Mouse (Mus musculus) brain, embryonic 14.5 days (tissue): ENCODE measurements at regions not wholly inside any gene's neighbourhood (a gene's known extent, or its start where the extent isn't known, plus 50 kb on each side); places are given as distances from the start of the nearest gene placed in this dataset.

Experiments
- CTCF ChIP-seq: fragments of 200-500 bp; IDR thresholded peaks from 2 replicates; pipeline ENCODE4 v1.5.1; 2012; ENCODE audit warnings: inconsistent platforms, mild to moderate bottlenecking, moderate library complexity, borderline replicate concordance; ENCODE audit not compliant: insufficient read depth, insufficient read length; ENCODE audit errors: extremely low read depth
- POLR2A ChIP-seq: fragments of 200-500 bp; IDR thresholded peaks from 2 replicates; pipeline ENCODE4 v1.6.1; 2012; ENCODE audit warnings: mild to moderate bottlenecking, inconsistent platforms, borderline replicate concordance; ENCODE audit not compliant: poor library complexity, insufficient read depth, insufficient read length, severe bottlenecking; ENCODE audit errors: extremely low read depth

- no peak for TF ChIP-seq CTCF
- no peak for TF ChIP-seq POLR2A
Observed at GRCm38 (mm10) chr6:148640595-148640994, 190.7 kb downstream of the Ipo8 start.
